Mouse (Mus musculus): ENCODE measurements around the gene Ahdc1. TPM values are rescaled to one million over a fixed set of nuclear protein-coding genes. Genes with fewer than 3 reads are reported as not detected.
A peak's percentile ranks its signal among the peaks of the same experiment; 100 is the strongest.

The Ahdc1 gene
- polyA plus RNA-seq, 1 experiment from 2014 or later = 13.9 TPM

DNA sequence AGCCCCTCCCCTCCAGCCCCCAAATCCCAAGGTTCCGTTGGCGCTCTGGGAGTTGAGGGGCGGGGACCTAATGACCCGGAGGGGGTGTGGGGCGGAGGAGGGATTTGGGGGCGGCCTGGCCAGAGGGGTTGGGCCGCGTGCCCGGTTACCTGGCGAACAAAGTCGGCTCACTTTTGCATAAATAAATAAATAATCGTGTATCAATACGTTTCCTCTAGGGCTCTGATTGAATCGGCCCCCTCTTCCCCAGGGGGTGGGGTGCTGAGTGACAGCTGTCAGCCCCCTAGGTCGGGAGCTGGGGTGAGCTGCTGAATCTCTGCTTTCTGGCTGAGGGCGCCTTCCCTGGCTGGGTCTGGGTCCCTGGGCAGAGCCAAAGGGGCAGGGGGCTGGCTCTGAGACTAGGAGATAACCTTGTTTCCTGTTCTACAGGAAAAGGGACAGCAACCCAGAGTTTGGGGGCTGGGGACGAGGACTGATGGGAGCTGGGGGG lies 1.8 kb downstream of the Ahdc1 start:
- ATAC-seq (ENCODE audit: insufficient number of reproducible peaks, low FRiP score, low TSS enrichment, low read depth) = 0 out of 2 replicates have a peak, but pooled peaks have one; percentile 5
- peak overlapping the region; percentile 99 for H3K27ac ChIP-seq (replicated peaks)
- peak overlapping the region; percentile 79 for H3K4me2 ChIP-seq (replicated peaks)
- H3K9ac ChIP-seq = peak overlapping the region; percentile 99
- peaks cover 66% of the 10 kb centered on the region for H3K4me1 ChIP-seq
- 0% methylated on average over 17 of the region's 17 CpGs for WGBS
- peaks cover 13% of the 10 kb centered on the region for H3K27me3 ChIP-seq
- no peaks in the 10 kb centered on the region for H3K9me3 ChIP-seq (replicated peaks)
- H3K4me3 ChIP-seq (replicated peaks) = peak overlapping the region; percentile 92
- H3K36me3 ChIP-seq = no peaks in the 10 kb centered on the region

DNA sequence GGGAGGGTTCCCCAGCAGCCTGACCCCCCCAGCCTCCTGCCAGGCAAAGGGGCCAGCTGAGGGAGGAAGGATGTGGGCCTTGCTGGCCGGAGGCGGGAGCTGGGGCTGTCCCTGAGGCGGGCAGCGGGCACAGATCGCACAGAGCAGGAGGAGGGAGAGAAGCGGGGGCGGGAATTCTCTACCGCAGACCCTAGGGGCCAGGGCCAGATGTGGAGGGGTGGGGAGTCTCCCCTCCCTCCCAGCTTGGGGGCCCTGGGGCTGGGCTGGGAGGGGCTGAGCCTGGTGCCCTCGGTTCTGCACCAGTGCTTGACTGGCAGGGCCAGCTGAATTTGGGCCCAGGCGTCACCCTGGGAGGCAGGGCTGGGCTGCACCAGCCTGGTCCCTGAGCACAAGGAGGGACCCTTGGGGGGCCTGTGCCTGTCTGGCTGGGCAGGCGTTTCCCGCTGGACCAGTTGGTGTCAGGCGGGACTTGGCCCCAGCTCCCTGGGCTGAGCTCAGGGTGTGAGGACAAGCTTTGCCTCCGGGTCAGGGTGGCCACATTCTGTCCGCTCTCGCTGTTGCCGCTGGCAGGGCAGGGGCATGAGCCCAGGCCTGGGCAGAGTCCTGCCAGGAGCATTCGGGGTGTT lies 2.3 kb downstream of the Ahdc1 start:
- H3K4me2 ChIP-seq (replicated peaks) = peak overlapping the region; percentile 79
- no peaks in the 10 kb centered on the region for H3K36me3 ChIP-seq
- peak overlapping the region; percentile 92 for H3K4me3 ChIP-seq (replicated peaks)
- peaks cover 13% of the 10 kb centered on the region for H3K27me3 ChIP-seq
- peak overlapping the region; percentile 99 for H3K27ac ChIP-seq (replicated peaks)
- peaks cover 72% of the 10 kb centered on the region for H3K4me1 ChIP-seq
- H3K9me3 ChIP-seq (replicated peaks) = no peaks in the 10 kb centered on the region
- ATAC-seq (ENCODE audit: insufficient number of reproducible peaks, low FRiP score, low TSS enrichment, low read depth) = peak; percentile 51
- peak overlapping the region; percentile 99 for H3K9ac ChIP-seq
- 1% methylated on average over 17 of the region's 18 CpGs for WGBS

DNA sequence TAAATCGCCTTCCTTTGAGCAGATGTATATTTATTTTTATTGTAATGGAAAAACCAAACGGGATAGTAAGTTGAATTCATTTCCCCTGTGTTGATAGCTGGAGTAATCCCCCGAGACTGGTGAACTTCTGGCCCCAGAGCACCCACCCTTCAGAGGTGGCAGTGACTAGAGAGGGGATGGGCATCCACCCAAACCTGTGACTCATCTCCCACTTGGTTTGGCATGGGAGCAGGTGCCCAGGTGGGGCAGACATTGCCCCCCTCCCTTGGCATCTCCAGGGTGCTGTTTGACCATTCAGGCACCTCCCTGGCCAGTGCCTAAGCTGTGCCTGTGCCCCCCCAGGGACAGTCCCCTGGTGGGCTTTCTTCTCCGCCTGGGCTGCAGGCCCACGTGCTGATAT lies 3.0 kb downstream of the Ahdc1 start:
- 8% methylated on average over 5 of the region's 5 CpGs for WGBS
- no peak for ATAC-seq (ENCODE audit: insufficient number of reproducible peaks, low FRiP score, low TSS enrichment, low read depth)
- H3K4me1 ChIP-seq = peaks cover 79% of the 10 kb centered on the region
- no peaks in the 10 kb centered on the region for H3K36me3 ChIP-seq
- peak overlapping the region; percentile 99 for H3K27ac ChIP-seq (replicated peaks)
- H3K9ac ChIP-seq = peak overlapping the region; percentile 3; the same call in 1 of the 2 replicates
- H3K9me3 ChIP-seq (replicated peaks) = no peaks in the 10 kb centered on the region
- peak overlapping the region; percentile 92 for H3K4me3 ChIP-seq (replicated peaks)
- peak overlapping the region; percentile 79 for H3K4me2 ChIP-seq (replicated peaks)
- H3K27me3 ChIP-seq = peaks cover 13% of the 10 kb centered on the region

DNA sequence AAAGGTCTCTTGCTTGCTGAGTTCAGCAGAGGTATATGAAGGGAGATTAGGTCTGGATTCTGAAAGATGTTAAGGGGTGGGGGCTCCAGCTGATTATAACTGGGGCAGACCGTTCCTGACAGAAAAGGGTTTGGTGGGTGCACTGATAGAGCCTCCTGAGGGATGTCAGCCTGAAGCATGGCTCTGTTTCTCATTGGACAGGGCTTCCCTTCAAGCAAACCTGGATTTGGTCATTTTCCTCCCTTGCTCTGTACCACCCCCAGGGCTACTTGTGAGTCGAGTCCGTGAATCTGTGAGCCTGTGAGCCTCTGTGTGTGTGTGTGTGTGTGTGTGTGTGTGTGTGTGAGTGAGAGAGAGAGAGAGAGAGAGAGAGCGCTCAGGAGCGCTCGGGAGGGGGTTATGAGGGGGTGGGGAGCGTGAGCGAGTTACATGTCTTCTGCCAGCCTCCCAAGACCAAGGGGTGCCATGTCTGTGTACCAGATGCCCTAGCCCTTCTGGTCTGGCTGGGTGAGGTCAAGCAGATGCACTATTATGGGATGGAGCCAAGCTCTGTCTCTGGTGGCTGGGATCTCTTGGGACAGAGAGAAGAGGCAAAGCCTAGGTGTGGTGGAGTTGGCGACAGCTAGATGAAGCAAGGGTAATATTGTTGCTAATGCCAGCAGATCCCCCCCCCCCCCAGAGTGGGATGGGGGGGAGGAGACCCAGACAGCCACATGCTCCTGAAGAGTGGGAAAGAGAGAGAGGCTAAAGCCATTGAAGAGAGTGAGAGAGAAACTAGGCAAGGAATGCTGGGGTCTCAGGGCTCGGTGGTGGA lies 4.0 kb downstream of the Ahdc1 start:
- peak overlapping the region; percentile 92 for H3K4me3 ChIP-seq (replicated peaks)
- peaks cover 87% of the 10 kb centered on the region for H3K4me1 ChIP-seq
- 0 out of 2 replicates have a peak overlapping the region, but pooled peaks have one; percentile 15 for H3K9ac ChIP-seq
- ATAC-seq (ENCODE audit: insufficient number of reproducible peaks, low FRiP score, low TSS enrichment, low read depth) = no peak
- H3K27ac ChIP-seq (replicated peaks) = peak overlapping the region; percentile 99
- peak overlapping the region; percentile 79 for H3K4me2 ChIP-seq (replicated peaks)
- no peaks in the 10 kb centered on the region for H3K9me3 ChIP-seq (replicated peaks)
- 11% methylated on average over 10 of the region's 10 CpGs for WGBS
- 0 out of 2 replicates have a peak, but pooled peaks cover 3% of the 10 kb centered on the region for H3K36me3 ChIP-seq
- peaks cover 7% of the 10 kb centered on the region for H3K27me3 ChIP-seq

DNA sequence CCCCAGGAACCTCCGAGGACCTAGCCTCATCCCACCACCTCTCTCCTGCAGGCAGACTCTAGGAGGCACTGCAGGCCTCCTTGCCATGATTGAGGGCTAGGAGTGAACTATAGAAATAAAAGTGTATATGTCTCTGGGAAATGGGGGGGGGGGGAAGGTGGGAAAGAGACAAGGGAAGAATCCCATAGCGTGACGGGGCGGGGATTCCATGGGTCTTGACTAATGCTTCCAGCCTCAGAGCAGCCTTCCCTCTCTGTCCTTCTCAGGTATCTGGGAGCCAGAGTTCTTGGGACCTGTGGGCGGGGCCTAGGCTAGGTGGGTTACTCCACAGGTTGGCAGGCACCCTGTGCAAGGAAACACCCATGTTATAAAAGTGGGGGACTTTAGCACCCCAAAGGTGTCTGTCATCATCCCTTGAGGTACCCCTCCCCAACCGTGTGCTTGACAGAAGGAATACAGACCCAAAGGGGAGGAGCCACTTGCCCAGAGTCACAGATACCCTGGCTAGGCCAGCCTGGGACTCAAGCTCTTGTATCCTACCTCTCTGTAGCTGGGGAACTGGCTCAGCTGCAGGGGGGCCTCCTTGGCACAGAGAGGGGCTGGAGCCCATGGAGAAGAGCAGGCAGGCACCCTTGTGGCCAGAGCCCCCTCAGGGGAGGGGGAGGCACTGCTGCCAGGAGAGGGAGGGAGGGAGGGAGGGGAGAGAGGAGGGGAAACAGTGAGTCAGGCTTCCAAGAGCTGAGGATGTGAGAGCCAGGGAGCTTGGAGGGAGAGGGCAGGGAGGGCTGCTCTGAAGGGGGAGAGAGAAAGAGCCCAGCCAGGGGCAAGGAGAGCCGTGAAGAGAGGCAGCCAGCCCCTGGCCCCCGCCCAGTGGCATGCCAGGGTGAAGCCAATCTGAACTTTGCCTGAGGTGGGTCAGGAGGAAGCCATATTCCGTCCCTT lies 4.9 kb downstream of the Ahdc1 start:
- Histone ChIP-seq H3K36me3 (0 out of 2 replicates have a peak, but pooled peaks cover 3% of the 10 kb centered on the region), H3K27me3 (no peaks in the 10 kb centered on the region), H3K9ac (0 out of 2 replicates have a peak overlapping the region, but pooled peaks have one; percentile 18), H3K27ac (replicated peaks) (peak overlapping the region; percentile 99), H3K4me1 (peaks cover 87% of the 10 kb centered on the region), H3K4me2 (replicated peaks) (peak overlapping the region; percentile 79), H3K9me3 (replicated peaks) (no peaks in the 10 kb centered on the region), H3K4me3 (replicated peaks) (peak overlapping the region; percentile 92; the same call in 1 of the 2 replicates)
- ATAC-seq (ENCODE audit: insufficient number of reproducible peaks, low FRiP score, low TSS enrichment, low read depth) = no peak
- 19% methylated on average over 9 of the region's 9 CpGs for WGBS

DNA sequence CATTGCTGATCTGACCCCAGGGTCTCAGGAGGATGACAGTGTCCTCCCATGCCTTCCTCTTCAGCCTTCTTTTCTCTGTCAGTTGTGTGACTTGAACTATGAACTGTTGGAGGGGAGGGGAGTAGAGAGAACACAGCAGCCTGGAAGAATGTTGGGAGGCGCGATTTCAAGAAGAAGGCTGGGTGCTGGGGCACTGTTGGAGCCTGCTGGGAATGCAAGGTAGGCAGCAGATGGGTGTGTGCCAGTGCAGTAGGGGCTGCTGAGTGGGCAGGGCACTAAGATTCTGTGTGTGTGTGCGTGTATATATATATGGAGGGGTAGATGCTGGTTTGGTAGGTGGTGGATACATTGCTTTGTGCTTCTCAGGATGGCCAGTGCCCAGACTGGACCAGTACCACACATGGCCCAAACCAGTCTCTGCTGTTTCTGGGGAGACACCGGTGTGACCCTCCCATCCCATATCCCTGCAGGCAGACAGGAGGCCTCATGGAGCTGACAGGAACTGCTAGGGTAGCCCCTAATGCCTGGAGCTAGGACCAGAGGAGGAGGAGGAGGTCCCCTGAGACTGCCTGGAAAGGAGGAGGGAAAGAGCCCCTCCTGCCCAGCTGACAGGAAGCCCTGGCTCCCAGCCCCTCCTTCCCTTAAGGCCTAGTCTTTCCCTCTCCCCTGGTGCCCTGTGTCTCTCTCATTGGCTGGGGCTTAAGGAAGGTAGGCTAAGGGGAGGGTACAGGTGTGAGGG lies 5.8 kb downstream of the Ahdc1 start:
- H3K4me3 ChIP-seq (replicated peaks) = peak overlapping the region; percentile 7; the same call in 1 of the 2 replicates
- H3K4me2 ChIP-seq (replicated peaks) = peak overlapping the region; percentile 79
- 0 out of 2 replicates have a peak, but pooled peaks cover 3% of the 10 kb centered on the region for H3K36me3 ChIP-seq
- ATAC-seq (ENCODE audit: insufficient number of reproducible peaks, low FRiP score, low TSS enrichment, low read depth) = no peak
- peaks cover 93% of the 10 kb centered on the region for H3K4me1 ChIP-seq
- 22% methylated on average over 4 of the region's 4 CpGs for WGBS
- no peaks in the 10 kb centered on the region for H3K27me3 ChIP-seq
- H3K27ac ChIP-seq (replicated peaks) = peak overlapping the region; percentile 99
- H3K9ac ChIP-seq = peak overlapping the region; percentile 21; the same call in 1 of the 2 replicates
- H3K9me3 ChIP-seq (replicated peaks) = no peaks in the 10 kb centered on the region

DNA sequence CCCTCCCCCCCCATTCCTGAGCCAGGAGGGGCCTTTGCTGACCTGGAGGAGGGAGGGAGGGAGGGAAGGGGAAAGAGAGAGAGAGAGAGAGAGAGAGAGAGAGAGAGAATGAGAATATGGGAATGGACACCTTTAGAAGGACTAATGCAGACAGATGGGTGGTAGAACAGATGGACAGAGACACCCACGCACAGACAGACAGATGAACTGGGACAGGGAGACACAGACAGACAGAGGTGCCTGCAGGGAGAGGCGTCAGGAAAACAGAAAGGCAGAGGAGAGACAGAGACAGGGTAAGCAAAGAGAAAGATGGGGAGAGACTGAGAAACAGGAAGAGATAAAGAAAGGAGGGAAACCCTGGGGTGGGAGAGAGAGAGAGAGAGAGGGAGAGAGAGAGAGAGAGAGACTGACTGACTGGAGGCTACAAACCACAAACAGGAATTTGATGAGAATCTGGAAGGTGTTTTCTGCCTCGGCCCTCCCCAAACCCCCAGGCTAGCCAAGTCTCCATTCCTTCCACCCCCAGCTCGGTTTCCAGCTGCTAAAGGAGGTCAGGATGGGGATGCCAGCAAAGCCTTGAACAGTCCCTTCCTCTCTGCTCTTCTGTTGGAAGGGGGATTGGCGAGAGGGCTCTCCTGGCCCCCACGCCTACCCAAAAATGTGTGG lies 6.7 kb downstream of the Ahdc1 start:
- 27% methylated on average over 6 of the region's 6 CpGs for WGBS
- H3K4me3 ChIP-seq (replicated peaks) = peak overlapping the region; percentile 7; the same call in 1 of the 2 replicates

DNA sequence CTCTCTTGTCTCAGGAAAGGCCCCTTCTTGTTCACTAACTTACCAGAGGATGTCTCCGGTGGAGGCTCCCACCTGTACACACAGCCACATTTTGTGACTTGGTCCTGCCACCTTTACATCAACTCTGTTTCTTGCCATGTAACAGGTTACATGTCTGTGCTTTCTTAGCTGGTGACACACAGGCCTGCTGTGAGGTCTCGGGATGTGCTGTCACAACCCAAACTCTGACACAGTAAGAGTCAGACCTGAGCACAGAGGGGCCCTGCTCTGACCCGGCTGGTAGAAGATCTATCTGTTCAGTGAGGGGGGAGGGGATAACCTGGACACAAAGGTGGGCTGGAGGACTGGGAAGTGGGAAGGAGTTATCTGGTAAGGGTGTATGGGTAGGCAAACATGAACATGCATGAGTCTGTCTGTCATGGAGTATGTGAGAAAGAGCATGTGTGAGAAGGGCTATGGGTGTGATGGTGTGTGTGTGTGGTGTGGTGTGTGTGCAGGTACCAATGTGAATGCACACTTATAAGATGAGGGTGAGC lies 7.3 kb downstream of the Ahdc1 start:
- peaks cover 100% of the 10 kb centered on the region for H3K4me1 ChIP-seq
- H3K4me3 ChIP-seq (replicated peaks) = no peak overlapping the region; the same call in 1 of the 2 replicates
- 0 out of 2 replicates have a peak, but pooled peaks cover 8% of the 10 kb centered on the region for H3K36me3 ChIP-seq
- no peak for ATAC-seq (ENCODE audit: insufficient number of reproducible peaks, low FRiP score, low TSS enrichment, low read depth)
- H3K9ac ChIP-seq = no peak overlapping the region
- H3K9me3 ChIP-seq (replicated peaks) = no peaks in the 10 kb centered on the region
- no peak overlapping the region; the same call in none of the 2 replicates for H3K27ac ChIP-seq (replicated peaks)
- no peaks in the 10 kb centered on the region for H3K27me3 ChIP-seq
- H3K4me2 ChIP-seq (replicated peaks) = 0 out of 2 replicates have a peak overlapping the region, but pooled peaks have one; percentile 17
- 56% methylated on average over 3 of the region's 3 CpGs for WGBS

More for the DNA sequence above, 6.7 kb downstream of the Ahdc1 start:
- peak overlapping the region; percentile 99 for H3K27ac ChIP-seq (replicated peaks)
- H3K4me1 ChIP-seq = peaks cover 100% of the 10 kb centered on the region
- no peak for ATAC-seq (ENCODE audit: insufficient number of reproducible peaks, low FRiP score, low TSS enrichment, low read depth)
- H3K9me3 ChIP-seq (replicated peaks) = no peaks in the 10 kb centered on the region
- H3K9ac ChIP-seq = no peak overlapping the region
- H3K4me2 ChIP-seq (replicated peaks) = peak overlapping the region; percentile 79
- 0 out of 2 replicates have a peak, but pooled peaks cover 6% of the 10 kb centered on the region for H3K36me3 ChIP-seq
- no peaks in the 10 kb centered on the region for H3K27me3 ChIP-seq

DNA sequence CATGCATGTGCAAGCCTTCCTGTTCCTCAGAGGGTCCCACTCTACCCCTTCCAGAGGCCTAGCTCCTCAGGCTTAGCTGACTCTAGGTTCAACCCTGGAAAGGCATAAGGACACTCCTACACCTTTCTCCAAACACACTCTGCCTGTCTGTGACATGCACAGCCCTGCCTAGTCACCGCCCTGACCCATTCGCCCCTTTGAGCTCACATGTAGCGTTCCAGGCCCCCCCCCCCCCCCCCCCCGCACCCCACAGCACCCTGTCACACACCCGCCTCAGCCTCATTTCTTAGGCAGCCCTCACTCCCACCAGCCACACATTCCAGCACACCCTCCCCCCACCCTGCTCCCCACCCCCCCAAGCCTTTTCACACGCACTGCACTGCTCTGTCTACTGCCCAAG lies 9.7 kb downstream of the Ahdc1 start:
- Histone ChIP-seq H3K4me2 (replicated peaks) (peak overlapping the region; percentile 39), H3K4me3 (replicated peaks) (no peak overlapping the region), H3K4me1 (peaks cover 100% of the 10 kb centered on the region), H3K9me3 (replicated peaks) (no peaks in the 10 kb centered on the region), H3K9ac (no peak overlapping the region), H3K27me3 (no peaks in the 10 kb centered on the region), H3K27ac (replicated peaks) (peak overlapping the region; percentile 81), H3K36me3 (0 out of 2 replicates have a peak, but pooled peaks cover 8% of the 10 kb centered on the region)
- WGBS = 24% methylated on average over 4 of the region's 6 CpGs
- no peak for ATAC-seq (ENCODE audit: insufficient number of reproducible peaks, low FRiP score, low TSS enrichment, low read depth)
